Mouse (Mus musculus) embryonic facial prominence, embryonic 11.5 days (tissue): Measurements from ENCODE around the gene Ube2q2. TPM values are rescaled to one million over a fixed set of nuclear protein-coding genes. Genes with fewer than 3 reads are reported as not detected.

Experiments used
- ATAC-seq: fragments of 200-750 bp; cut with Nextera tagmentation; replicated peaks from 2 replicates; pipeline ENCODE4 v1.8.0; 2017; ENCODE audit warnings: low read depth; ENCODE audit not compliant: insufficient number of reproducible peaks, low FRiP score, low TSS enrichment
- DNase-seq: peaks from one replicate; pipeline ENCODE4 v3.0.0-alpha.2; 2015; ENCODE audit warnings: low spot score
- H3K27ac ChIP-seq: fragments of 300-500 bp; sonication (generic); replicated peaks from 2 replicates; pipeline ENCODE4 v1.5.1; 2014; ENCODE audit warnings: mild to moderate bottlenecking, low read depth, low read length, control low read depth
- H3K27me3 ChIP-seq: fragments of 300-500 bp; sonication (generic); 2 replicates; pipeline ENCODE4 v1.6.1; 2014; ENCODE audit warnings: mild to moderate bottlenecking, low read length, moderate library complexity, mixed read lengths; ENCODE audit not compliant: control insufficient read depth, insufficient read depth
- H3K36me3 ChIP-seq: fragments of 300-500 bp; sonication (generic); replicated peaks from 2 replicates; pipeline ENCODE4 v1.6.1; 2014; ENCODE audit warnings: low read depth, mild to moderate bottlenecking, low read length, moderate library complexity, mixed read lengths; ENCODE audit not compliant: control insufficient read depth, insufficient read depth
- H3K4me1 ChIP-seq: fragments of 300-500 bp; sonication (generic); 2 replicates; pipeline ENCODE4 v1.6.1; 2014; ENCODE audit warnings: low read length, mixed read lengths; ENCODE audit not compliant: control insufficient read depth, insufficient read depth
- H3K4me2 ChIP-seq: fragments of 300-500 bp; sonication (generic); 2 replicates; pipeline ENCODE4 v1.6.1; 2014; ENCODE audit warnings: low read depth, mild to moderate bottlenecking, control low read depth, low read length, moderate library complexity
- H3K4me3 ChIP-seq: fragments of 300-500 bp; sonication (generic); 2 replicates; pipeline ENCODE4 v1.5.1; 2014; ENCODE audit warnings: low read depth, low read length, control low read depth
- H3K9ac ChIP-seq: fragments of 300-500 bp; sonication (generic); replicated peaks from 2 replicates; pipeline ENCODE4 v1.6.1; 2014; ENCODE audit warnings: mild to moderate bottlenecking, control low read depth, low read length
- H3K9me3 ChIP-seq: fragments of 300-500 bp; sonication (generic); replicated peaks from 2 replicates; pipeline ENCODE4 v1.6.1; 2016; ENCODE audit warnings: mild to moderate bottlenecking, low read length, inconsistent platforms, mixed read lengths; ENCODE audit not compliant: control insufficient read depth
- WGBS: fragments of 180-500 bp; shearing (Covaris S2); extraction: QIAGEN DNeasy Blood & Tissue Kit; methylation state at CpG from one replicate; pipeline ENCODE4 v1.1.7; 2014; 5-methylcytosine and 5-hydroxymethylcytosine counted together
- polyA plus RNA-seq: library from polyadenylated mRNA; unstranded; fragments of >200 nt; fragmentation: Nextera tagmentation; extraction: Ambion mirVana; gene quantifications from 2 replicates; pipeline ENCODE4 v1.2.1, GENCODE M21; 2014

Ube2q2 gene
- polyA plus RNA-seq, 1 experiment from 2014 or later: 48.0 TPM

- H3K27me3 ChIP-seq: no peaks in the 10 kb centered on the region
Observed at GRCm38 (mm10) chr9:55117293-55118055, 31.2 kb upstream of the Ube2q2 start.

GRCm38 (mm10) chr9:55122586-55122985, 26.1 kb upstream of the Ube2q2 start:
- 42% methylated on average over 3 of the region's 3 CpGs for WGBS

More at GRCm38 (mm10) chr9:55117293-55118055, 31.2 kb upstream of the Ube2q2 start:
- WGBS: 87% methylated on average over 5 of the region's 5 CpGs
- DNase-seq (no peak), ATAC-seq (no peak)
- Histone ChIP-seq H3K9ac (no peak overlapping the region), H3K4me3 (no peak overlapping the region), H3K4me2 (no peak overlapping the region), H3K36me3 (no peaks in the 10 kb centered on the region), H3K4me1 (no peaks in the 10 kb centered on the region), H3K27ac (no peak overlapping the region), H3K9me3 (no peaks in the 10 kb centered on the region)

DNA sequence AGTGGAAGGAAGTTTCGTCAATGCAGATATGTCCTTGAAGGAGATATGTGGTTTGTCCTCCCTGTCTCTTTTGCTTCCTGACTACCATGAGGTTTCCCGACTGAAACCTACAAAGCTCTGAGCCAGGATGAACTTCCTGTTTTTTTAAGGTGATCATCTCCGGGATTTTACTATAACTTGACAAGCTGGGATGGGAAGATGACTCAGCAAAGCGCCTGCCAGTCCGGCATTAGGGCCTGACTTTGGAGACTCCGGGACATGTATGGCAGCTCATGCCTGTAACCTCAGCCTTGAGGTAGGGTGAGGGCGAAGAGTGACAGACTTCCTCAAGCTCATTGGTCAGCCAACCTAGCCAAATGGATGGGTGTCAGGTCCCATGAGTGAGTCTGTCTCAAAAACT, 22.9 kb upstream of the Ube2q2 start:
- no peak for ATAC-seq
- H3K36me3 ChIP-seq: no peaks in the 10 kb centered on the region

More at GRCm38 (mm10) chr9:55122586-55122985, 26.1 kb upstream of the Ube2q2 start:
- H3K9ac ChIP-seq: no peak overlapping the region
- DNase-seq (no peak), ATAC-seq (no peak)
- no peaks in the 10 kb centered on the region for H3K27me3 ChIP-seq
- no peak overlapping the region for H3K27ac ChIP-seq
- H3K4me2 ChIP-seq: no peak overlapping the region
- H3K4me1 ChIP-seq: no peaks in the 10 kb centered on the region
- no peak overlapping the region for H3K4me3 ChIP-seq
- H3K36me3 ChIP-seq: no peaks in the 10 kb centered on the region
- no peaks in the 10 kb centered on the region for H3K9me3 ChIP-seq

GRCm38 (mm10) chr9:55126295-55126694, 22.4 kb upstream of the Ube2q2 start:
- no peak overlapping the region for H3K4me3 ChIP-seq
- no peaks in the 10 kb centered on the region for H3K36me3 ChIP-seq
- H3K4me1 ChIP-seq: no peaks in the 10 kb centered on the region
- DNase-seq (no peak), ATAC-seq (no peak)
- no peak overlapping the region for H3K4me2 ChIP-seq
- H3K27ac ChIP-seq: no peak overlapping the region
- H3K9ac ChIP-seq: no peak overlapping the region
- 83% methylated on average over 1 of the region's 1 CpGs for WGBS
- no peaks in the 10 kb centered on the region for H3K27me3 ChIP-seq
- H3K9me3 ChIP-seq: no peaks in the 10 kb centered on the region

More for the DNA sequence above, 22.9 kb upstream of the Ube2q2 start:
- Histone ChIP-seq H3K4me2 (no peak overlapping the region), H3K27me3 (no peaks in the 10 kb centered on the region), H3K4me1 (no peaks in the 10 kb centered on the region), H3K4me3 (no peak overlapping the region), H3K9me3 (no peaks in the 10 kb centered on the region), H3K27ac (no peak overlapping the region), H3K9ac (no peak overlapping the region)
- 86% methylated on average over 7 of the region's 7 CpGs for WGBS
- DNase-seq: no peak

- Histone ChIP-seq H3K4me2 (no peak overlapping the region), H3K27ac (no peak overlapping the region), H3K4me1 (no peaks in the 10 kb centered on the region), H3K9ac (no peak overlapping the region), H3K36me3 (no peaks in the 10 kb centered on the region), H3K4me3 (no peak overlapping the region), H3K9me3 (no peaks in the 10 kb centered on the region), H3K27me3 (no peaks in the 10 kb centered on the region)
- no peak for ATAC-seq
- no peak for DNase-seq
Observed at GRCm38 (mm10) chr9:55131851-55132250, 16.8 kb upstream of the Ube2q2 start.

GRCm38 (mm10) chr9:55136576-55136975, 12.1 kb upstream of the Ube2q2 start:
- 47% methylated on average over 5 of the region's 5 CpGs for WGBS
- H3K36me3 ChIP-seq: no peaks in the 10 kb centered on the region
- H3K4me3 ChIP-seq: no peak overlapping the region
- H3K27me3 ChIP-seq: no peaks in the 10 kb centered on the region
- DNase-seq (no peak), ATAC-seq (no peak)
- no peak overlapping the region for H3K4me2 ChIP-seq
- H3K27ac ChIP-seq: no peak overlapping the region
- no peaks in the 10 kb centered on the region for H3K9me3 ChIP-seq
- H3K9ac ChIP-seq: no peak overlapping the region
- no peaks in the 10 kb centered on the region for H3K4me1 ChIP-seq

DNA sequence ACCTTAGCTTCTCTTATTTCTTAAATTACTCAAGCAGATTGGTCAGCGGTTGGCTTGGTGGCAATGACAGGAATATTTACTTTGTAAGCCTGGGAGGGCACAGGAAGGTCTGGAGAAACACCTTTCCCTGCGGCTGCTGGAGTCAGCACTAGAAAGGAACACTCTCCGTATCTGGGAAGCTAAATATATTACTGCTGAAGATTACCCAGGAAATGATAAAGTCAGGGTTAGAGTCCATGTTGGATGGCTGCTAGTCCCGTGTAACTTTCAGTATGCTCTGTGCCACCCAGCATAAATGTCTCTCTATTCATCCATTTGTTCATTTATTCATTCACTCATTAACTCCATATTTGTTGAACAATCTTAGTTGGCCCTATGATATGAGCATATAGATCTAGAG, 11.5 kb upstream of the Ube2q2 start:
- Histone ChIP-seq H3K4me2 (no peak overlapping the region), H3K27ac (no peak overlapping the region), H3K9me3 (no peaks in the 10 kb centered on the region), H3K9ac (no peak overlapping the region), H3K27me3 (no peaks in the 10 kb centered on the region), H3K4me3 (no peak overlapping the region), H3K36me3 (no peaks in the 10 kb centered on the region), H3K4me1 (no peaks in the 10 kb centered on the region)
- no peak for DNase-seq
- 74% methylated on average over 4 of the region's 4 CpGs for WGBS
- no peak for ATAC-seq

- H3K9ac ChIP-seq: no peak overlapping the region
- no peaks in the 10 kb centered on the region for H3K4me1 ChIP-seq
Observed at GRCm38 (mm10) chr9:55139958-55140357, 8.7 kb upstream of the Ube2q2 start.

More at GRCm38 (mm10) chr9:55139958-55140357, 8.7 kb upstream of the Ube2q2 start:
- H3K4me3 ChIP-seq: no peak overlapping the region
- no peak overlapping the region for H3K4me2 ChIP-seq
- WGBS: 80% methylated on average over 5 of the region's 5 CpGs
- no peaks in the 10 kb centered on the region for H3K9me3 ChIP-seq
- H3K27ac ChIP-seq: no peak overlapping the region
- no peaks in the 10 kb centered on the region for H3K36me3 ChIP-seq
- DNase-seq (no peak), ATAC-seq (no peak)
- no peaks in the 10 kb centered on the region for H3K27me3 ChIP-seq
